Mouse (Mus musculus) cerebellum, adult 9-11 months (tissue): Measurements from ENCODE around the gene Adamtsl1.

Experiments used
- DNase-seq: peaks from one replicate; pipeline ENCODE4 v3.0.0; 2022

Adamtsl1 gene

GRCm38 (mm10) chr4:85818504-85818903, 304.5 kb downstream of the Adamtsl1 start:
- no peak for DNase-seq

GRCm38 (mm10) chr4:85819169-85819568, 305.2 kb downstream of the Adamtsl1 start:
- DNase-seq, result peak; percentile 54

- DNase-seq, result no peak
These were observed 305.9 kb downstream of the Adamtsl1 start for GRCm38 (mm10) chr4:85819921-85820320.

- DNase-seq, result no peak
These were observed 310.2 kb downstream of the Adamtsl1 start for GRCm38 (mm10) chr4:85823952-85824704.

- DNase-seq, result no peak
These were observed 310.7 kb downstream of the Adamtsl1 start for GRCm38 (mm10) chr4:85824705-85825085.

DNA sequence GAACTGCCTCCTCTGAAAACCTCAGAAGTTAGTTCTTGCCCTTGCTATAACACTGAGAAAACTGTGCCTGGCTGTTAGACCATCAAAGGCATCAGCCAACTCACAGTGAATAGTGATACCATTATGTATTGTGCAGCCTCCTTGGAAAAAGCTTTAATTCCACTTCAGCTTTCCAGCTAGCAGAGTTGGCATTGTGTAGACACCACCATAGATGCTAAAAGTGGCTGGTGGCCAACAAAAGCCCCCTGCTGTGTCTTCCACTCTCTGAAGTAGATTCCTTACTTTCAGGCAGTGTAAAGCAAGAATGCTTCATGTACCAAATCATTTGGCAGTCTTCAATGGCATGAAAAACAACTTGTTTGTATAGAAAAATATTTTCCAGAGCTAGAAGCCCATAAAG, 323.1 kb downstream of the Adamtsl1 start:
- peak; percentile 52 for DNase-seq

GRCm38 (mm10) chr4:85837532-85837965, 323.6 kb downstream of the Adamtsl1 start:
- DNase-seq, result peak; percentile 80

- no peak for DNase-seq
These were observed 324.1 kb downstream of the Adamtsl1 start for GRCm38 (mm10) chr4:85838031-85838430.

DNA sequence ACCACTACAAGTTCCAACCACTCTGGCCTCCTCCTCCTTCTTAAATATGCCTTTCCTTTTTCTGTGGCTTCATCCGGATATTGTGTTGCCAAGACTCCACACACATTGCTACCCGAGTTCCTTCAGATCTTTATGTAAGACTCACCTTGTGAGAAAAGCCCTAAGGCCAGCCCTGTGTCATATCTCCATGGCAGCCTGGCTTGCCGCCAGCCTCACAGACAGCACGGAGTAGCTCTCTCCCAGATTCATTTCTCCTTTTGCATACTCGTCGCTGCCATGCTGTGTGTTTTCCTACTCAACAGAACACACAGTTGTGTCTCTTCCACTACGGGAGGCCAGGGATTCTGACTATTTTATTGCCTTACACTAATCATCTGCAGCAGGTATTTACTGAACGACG, 328.1 kb downstream of the Adamtsl1 start:
- DNase-seq, result peak; percentile 84

DNA sequence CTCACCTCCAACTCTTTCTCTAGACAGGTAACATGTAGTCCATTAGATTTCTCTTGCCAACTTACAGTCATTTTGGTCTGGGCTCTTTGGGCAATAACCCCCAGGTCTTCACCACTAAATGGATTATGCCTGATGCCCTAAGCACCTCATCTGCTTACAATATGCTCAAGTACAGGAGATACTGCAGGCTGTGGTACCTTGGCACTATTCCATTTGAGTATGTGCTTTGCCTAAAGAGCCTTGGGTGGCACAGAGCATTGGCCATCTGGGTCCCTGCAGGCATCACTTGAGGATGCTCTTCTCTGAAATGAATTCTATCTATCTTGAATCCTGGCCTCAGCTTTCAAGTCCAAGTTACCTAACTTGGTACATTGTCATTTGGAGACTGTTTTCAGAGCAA, 330.4 kb downstream of the Adamtsl1 start:
- peak; percentile 73 for DNase-seq

- DNase-seq, result no peak
These were observed 332.0 kb downstream of the Adamtsl1 start for GRCm38 (mm10) chr4:85845931-85846330.

- DNase-seq, result peak; percentile 44
These were observed 339.4 kb downstream of the Adamtsl1 start for GRCm38 (mm10) chr4:85853401-85853800.

- no peak for DNase-seq
These were observed 340.5 kb downstream of the Adamtsl1 start for GRCm38 (mm10) chr4:85854507-85854906.

GRCm38 (mm10) chr4:85879376-85879775, 365.4 kb downstream of the Adamtsl1 start:
- no peak for DNase-seq

GRCm38 (mm10) chr4:85881318-85881717, 367.3 kb downstream of the Adamtsl1 start:
- no peak for DNase-seq

DNA sequence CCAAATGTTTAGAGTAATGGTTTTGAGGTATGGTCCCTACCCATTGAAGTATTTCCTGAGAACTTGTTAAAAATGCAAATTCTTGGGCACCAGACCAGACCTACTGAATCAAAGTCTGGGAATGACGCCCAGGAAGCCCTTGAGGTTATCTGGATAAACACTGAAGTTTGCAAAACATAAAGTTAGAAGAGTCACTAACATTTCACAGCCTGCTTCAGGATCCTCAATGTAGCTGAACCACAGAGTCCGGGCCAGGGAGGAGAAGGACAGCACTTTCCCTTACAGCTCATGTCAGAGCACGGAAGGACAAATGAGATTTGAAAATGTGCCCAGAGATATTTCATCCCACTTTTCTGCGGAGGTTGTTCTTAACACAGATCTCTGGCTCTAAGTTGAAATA, 370.1 kb downstream of the Adamtsl1 start:
- no peak for DNase-seq

DNA sequence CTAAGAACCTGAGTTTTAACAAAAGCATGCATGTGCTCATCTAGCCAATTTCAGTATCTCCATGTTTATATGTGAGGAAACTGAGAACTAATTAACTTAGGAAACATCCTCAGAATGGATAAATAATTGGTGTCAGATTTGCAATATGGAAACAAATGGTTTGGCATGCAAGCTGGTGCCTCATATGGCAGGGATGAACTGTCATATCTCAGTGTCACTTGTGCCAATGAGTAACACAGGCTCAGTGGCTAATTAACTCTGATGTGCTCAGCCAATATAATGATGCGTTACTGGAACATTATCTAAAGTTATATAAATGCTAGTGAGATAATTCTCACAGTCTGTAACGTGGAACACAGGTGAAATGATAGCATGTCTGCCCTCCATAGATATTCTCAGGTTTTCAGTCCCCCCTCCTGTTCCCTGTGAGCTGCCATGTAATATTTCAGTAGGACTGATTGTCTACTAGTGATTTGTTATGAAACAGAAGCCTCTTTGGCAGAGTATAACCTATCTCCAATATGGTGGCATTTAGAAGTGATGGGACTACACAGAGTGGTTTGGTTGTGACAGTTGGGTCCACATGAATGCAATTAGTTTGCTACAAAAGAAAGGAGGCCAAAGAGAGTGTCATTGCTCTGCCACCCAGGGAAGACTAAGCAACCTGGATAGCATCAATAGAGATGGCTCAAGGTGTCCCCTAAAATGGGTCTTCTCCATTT, 376.1 kb downstream of the Adamtsl1 start:
- no peak for DNase-seq

- no peak for DNase-seq
These were observed 387.3 kb downstream of the Adamtsl1 start for GRCm38 (mm10) chr4:85901316-85901715.

- no peak for DNase-seq
These were observed 390.2 kb downstream of the Adamtsl1 start for GRCm38 (mm10) chr4:85904217-85904616.

GRCm38 (mm10) chr4:85916034-85916433, 402.1 kb downstream of the Adamtsl1 start:
- no peak for DNase-seq

DNA sequence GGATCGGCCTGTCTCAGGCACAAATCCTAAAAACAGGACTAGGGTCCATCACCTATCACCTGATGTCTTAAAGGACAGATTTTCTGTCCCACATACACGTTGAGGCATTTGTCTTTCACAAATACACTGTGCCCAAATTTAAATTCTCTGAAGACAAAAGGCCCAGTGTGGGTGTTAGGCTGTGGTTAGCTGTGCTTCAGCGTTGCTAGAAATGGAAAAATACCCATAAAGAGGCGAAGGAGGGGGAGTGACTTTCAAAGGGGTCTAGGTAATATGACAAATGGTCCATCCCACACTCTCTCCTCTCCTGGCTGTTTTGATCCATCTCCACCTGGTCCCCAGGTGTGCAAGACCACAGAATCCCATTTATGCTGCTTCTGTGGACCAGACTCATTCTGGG, 404.4 kb downstream of the Adamtsl1 start:
- DNase-seq, result no peak

DNA sequence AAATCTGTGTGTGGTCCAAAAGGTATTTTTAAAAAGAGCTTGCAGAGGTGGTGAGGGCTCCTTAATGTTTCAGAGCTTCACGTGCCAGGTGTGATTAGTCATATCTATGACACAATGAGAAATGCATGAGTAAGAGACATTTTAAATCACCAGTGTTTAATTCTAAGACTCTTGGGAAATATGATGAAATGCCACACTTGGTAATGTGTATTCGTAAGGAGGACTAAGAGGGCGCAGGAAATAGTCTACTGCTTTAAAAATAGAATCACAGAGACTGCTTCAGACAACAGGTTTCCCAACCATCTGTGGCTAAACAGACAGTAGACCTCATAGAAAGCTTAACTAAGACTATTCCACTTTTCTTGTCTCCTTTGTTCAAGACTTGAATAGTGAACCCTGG, 406.5 kb downstream of the Adamtsl1 start:
- no peak for DNase-seq

DNA sequence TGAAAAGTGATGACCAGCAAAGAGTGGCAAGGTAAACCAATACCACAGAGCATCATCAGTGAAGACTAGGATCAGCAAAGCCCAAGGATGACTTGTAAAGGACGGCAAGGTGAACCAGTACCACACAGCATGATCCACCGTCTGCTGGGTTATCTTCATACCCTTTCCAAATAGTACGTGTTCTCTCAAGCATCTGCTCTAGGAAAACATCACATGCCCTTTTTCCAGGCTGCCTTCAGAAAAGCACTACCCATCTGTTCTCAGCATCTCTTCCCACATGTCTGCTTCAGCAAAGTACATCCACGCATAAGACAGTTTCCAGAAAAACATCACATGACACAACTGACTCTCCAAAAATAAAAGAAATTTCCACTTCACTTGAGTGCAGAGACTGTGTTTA, 408.8 kb downstream of the Adamtsl1 start:
- no peak for DNase-seq

DNA sequence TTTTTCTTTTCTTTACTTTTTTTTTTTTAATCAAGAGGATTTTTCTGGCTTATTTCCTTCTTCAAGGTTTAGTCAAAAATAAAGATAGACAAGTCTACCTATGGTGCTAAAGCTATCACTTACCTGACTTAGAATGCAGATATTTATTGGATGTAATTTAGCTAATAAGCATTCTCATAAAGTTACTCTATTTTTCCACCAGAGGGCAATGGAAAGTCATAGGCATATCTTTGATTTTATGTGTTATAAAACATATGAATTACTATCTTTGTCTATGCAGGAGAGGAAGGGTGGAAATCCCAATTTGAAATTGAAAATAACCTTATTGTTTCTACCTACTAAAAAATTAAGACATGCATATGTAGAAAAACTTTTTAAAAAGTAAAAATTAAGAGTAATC, 418.2 kb downstream of the Adamtsl1 start:
- DNase-seq, result no peak
